Mouse (Mus musculus) 3134 (cell line): ENCODE measurements at regions not wholly inside any gene's neighbourhood (a gene's known extent, or its start where the extent isn't known, plus 50 kb on each side); places are given as distances from the start of the nearest gene placed in this dataset.

Experiments
- DNase-seq: peaks from one replicate; pipeline ENCODE4 v3.0.0-alpha.2; 2011; ENCODE audit warnings: low spot score; ENCODE audit not compliant: insufficient read length; ENCODE audit errors: extremely low read depth

DNA sequence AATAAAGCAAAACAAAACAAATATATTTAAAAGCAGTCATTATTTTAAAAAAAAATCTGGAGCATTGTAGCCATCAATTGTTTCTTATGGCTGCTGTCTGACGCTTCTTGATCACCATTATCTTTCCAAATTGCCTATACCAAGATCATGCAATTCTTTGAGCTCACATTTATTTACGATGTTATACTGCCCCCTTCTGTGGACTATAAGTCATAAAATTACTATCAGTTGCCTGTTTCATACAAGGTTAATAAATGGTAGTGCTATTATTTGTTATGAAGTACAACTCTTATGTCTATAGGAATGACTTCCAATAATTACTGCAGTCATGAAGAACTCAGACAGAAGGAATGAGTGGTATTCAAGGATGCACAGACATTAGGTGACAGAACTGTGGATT is 57.3 kb upstream of the Eda2r start:
- no peak for DNase-seq

DNA sequence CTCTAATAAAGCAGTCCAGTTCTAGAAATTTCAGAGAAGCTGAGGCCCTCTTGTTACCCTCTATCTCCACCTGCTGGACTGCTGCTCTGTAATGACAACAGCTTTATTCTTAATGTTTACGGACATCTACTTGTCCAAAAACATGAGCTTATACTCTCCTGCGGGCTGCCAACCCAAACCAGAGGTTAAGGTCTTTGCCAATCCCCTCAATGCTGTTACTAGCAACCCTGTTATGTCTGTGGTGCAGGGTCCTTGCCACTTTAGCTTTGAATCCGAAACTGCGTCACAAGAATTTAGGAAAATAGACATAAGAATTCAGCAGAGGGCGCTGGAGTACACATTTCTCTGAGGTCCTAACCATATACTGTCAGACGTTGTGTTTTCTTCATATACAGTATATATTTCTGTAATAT is 54.4 kb upstream of the Eda2r start:
- peak; percentile 20 for DNase-seq
